Mouse (Mus musculus) CH12.LX (cell line): ENCODE measurements at regions not wholly inside any gene's neighbourhood (a gene's known extent, or its start where the extent isn't known, plus 50 kb on each side); places are given as distances from the start of the nearest gene placed in this dataset.

ENCODE experiments used
- DNase-seq: peaks from one replicate; pipeline ENCODE4 v3.0.0-alpha.2; 2013; ENCODE audit errors: extremely low read depth
- H3K27ac ChIP-seq: 2 replicates; pipeline ENCODE4 v1.5.1; 2012; ENCODE audit warnings: low read depth, mild to moderate bottlenecking, control low read depth, moderate library complexity; ENCODE audit not compliant: insufficient read depth
- H3K27me3 ChIP-seq: replicated peaks from 2 replicates; pipeline ENCODE3; 2012; ENCODE audit warnings: inconsistent platforms
- H3K36me3 ChIP-seq, 2 experiments: replicated peaks in 1 of 2; 2 replicates each; pipeline versions ENCODE3 to v1.6.1; 2012; ENCODE audit warnings: inconsistent platforms in 1 of 2, low read length in 1 of 2, mild to moderate bottlenecking in 1 of 2, mixed read lengths in 1 of 2, moderate library complexity in 1 of 2; ENCODE audit not compliant: control insufficient read depth in 1 of 2, insufficient read depth in 1 of 2
- H3K4me1 ChIP-seq, 2 experiments: 2 replicates each; pipeline ENCODE4 v1.6.1; 2012; ENCODE audit warnings: inconsistent platforms in 1 of 2, moderate library complexity in 1 of 2; ENCODE audit not compliant: insufficient read depth in 2 of 2, control insufficient read depth in 1 of 2
- H3K4me2 ChIP-seq: 2 replicates; pipeline ENCODE4 v1.6.1; 2012; ENCODE audit warnings: low read depth, mild to moderate bottlenecking, control low read depth; ENCODE audit not compliant: poor library complexity, insufficient read depth, severe bottlenecking
- H3K4me3 ChIP-seq, 3 experiments: fragments of 150-350 bp in 1 of 3; sonication (generic) in 1 of 3; replicated peaks in 1 of 3; 2 replicates each; pipeline versions ENCODE3 to v1.5.1; 2011 to 2012; ENCODE audit warnings: low read depth in 2 of 3, low read length in 2 of 3, mild to moderate bottlenecking in 2 of 3, moderate library complexity in 2 of 3, control low read depth in 1 of 3, improper control_type of control experiment in 1 of 3, inconsistent platforms in 1 of 3, mixed read lengths in 1 of 3; ENCODE audit not compliant: poor library complexity in 1 of 3
- H3K79me2 ChIP-seq: replicated peaks from 2 replicates; pipeline ENCODE4 v1.6.1; 2012; ENCODE audit warnings: mild to moderate bottlenecking, moderate library complexity; ENCODE audit not compliant: control insufficient read depth, poor library complexity, insufficient read depth, severe bottlenecking; ENCODE audit errors: extremely low read depth
- H3K9ac ChIP-seq: 2 replicates; pipeline ENCODE4 v1.6.1; 2012; ENCODE audit warnings: low read depth, mild to moderate bottlenecking, control low read depth, moderate library complexity; ENCODE audit not compliant: insufficient read depth
- H3K9me3 ChIP-seq: replicated peaks from 2 replicates; pipeline ENCODE3; 2012; ENCODE audit warnings: low read length, inconsistent platforms, mixed read lengths
- BHLHE40 ChIP-seq: IDR thresholded peaks from 2 replicates; pipeline ENCODE4 v1.6.1; 2011; ENCODE audit warnings: mild to moderate bottlenecking, low read depth, low read length, improper control_type of control experiment
- CHD1 ChIP-seq: IDR thresholded peaks from 2 replicates; pipeline ENCODE4 v1.6.1; 2012; ENCODE audit warnings: low read depth, low read length, improper control_type of control experiment, inconsistent platforms
- CHD2 ChIP-seq: IDR thresholded peaks from 2 replicates; pipeline ENCODE4 v1.6.1; 2011; ENCODE audit warnings: low read length, improper control_type of control experiment
- ELF1 ChIP-seq: IDR thresholded peaks from 2 replicates; pipeline ENCODE4 v1.6.1; 2014; ENCODE audit warnings: low read depth, mild to moderate bottlenecking, inconsistent platforms, low read length, improper control_type of control experiment
- EP300 ChIP-seq: IDR thresholded peaks from 2 replicates; pipeline ENCODE4 v1.6.1; 2011; ENCODE audit warnings: low read length, improper control_type of control experiment
- ETS1 ChIP-seq: conservative IDR thresholded peaks from 2 replicates; pipeline ENCODE4 v1.6.1; 2012; ENCODE audit warnings: low read depth, mild to moderate bottlenecking, inconsistent platforms, low read length, improper control_type of control experiment, moderate library complexity
- GABPA ChIP-seq: IDR thresholded peaks from 2 replicates; pipeline ENCODE4 v1.6.1; 2012; ENCODE audit warnings: low read depth, low read length, improper control_type of control experiment, inconsistent platforms; ENCODE audit not compliant: insufficient replicate concordance
- HCFC1 ChIP-seq: IDR thresholded peaks from 2 replicates; pipeline ENCODE4 v1.6.1; 2012; ENCODE audit warnings: low read depth, mild to moderate bottlenecking, inconsistent platforms, low read length, improper control_type of control experiment
- JUND ChIP-seq: conservative IDR thresholded peaks from 2 replicates; pipeline ENCODE4 v1.6.1; 2011; ENCODE audit warnings: low read depth, low read length, improper control_type of control experiment
- MAZ ChIP-seq: IDR thresholded peaks from 2 replicates; pipeline ENCODE4 v1.6.1; 2012; ENCODE audit warnings: low read depth, mild to moderate bottlenecking, inconsistent platforms, low read length, improper control_type of control experiment, moderate library complexity
- MEF2A ChIP-seq: IDR thresholded peaks from 2 replicates; pipeline ENCODE4 v1.6.1; 2014; ENCODE audit warnings: low read depth, mild to moderate bottlenecking, inconsistent platforms, low read length, improper control_type of control experiment, borderline replicate concordance
- NRF1 ChIP-seq: IDR thresholded peaks from 2 replicates; pipeline ENCODE4 v1.6.1; 2014; ENCODE audit warnings: low read depth, mild to moderate bottlenecking, inconsistent platforms, low read length, improper control_type of control experiment, moderate library complexity
- PAX5 ChIP-seq: IDR thresholded peaks from 2 replicates; pipeline ENCODE4 v1.6.1; 2012; ENCODE audit warnings: low read length, inconsistent platforms, mixed read lengths
- POLR2A ChIP-seq: IDR thresholded peaks from 2 replicates; pipeline ENCODE4 v1.6.1; 2011; ENCODE audit warnings: low read depth, mild to moderate bottlenecking, improper control_type of control experiment, low read length
- POLR2AphosphoS2 ChIP-seq: IDR thresholded peaks from 2 replicates; pipeline ENCODE4 v1.6.1; 2011; ENCODE audit warnings: low read depth, low read length, improper control_type of control experiment
- RAD21 ChIP-seq: IDR thresholded peaks from 2 replicates; pipeline ENCODE4 v1.6.1; 2011; ENCODE audit warnings: low read depth, mild to moderate bottlenecking, low read length, improper control_type of control experiment, moderate library complexity
- RCOR1 ChIP-seq: conservative IDR thresholded peaks from 2 replicates; pipeline ENCODE4 v1.6.1; 2012; ENCODE audit warnings: low read depth, mild to moderate bottlenecking, inconsistent platforms, low read length, improper control_type of control experiment
- SMC3 ChIP-seq: IDR thresholded peaks from 2 replicates; pipeline ENCODE4 v1.6.1; 2011; ENCODE audit warnings: low read depth, low read length, improper control_type of control experiment
- TCF12 ChIP-seq: IDR thresholded peaks from 2 replicates; pipeline ENCODE4 v1.6.1; 2014; ENCODE audit warnings: low read depth, mild to moderate bottlenecking, inconsistent platforms, low read length, improper control_type of control experiment
- UBTF ChIP-seq: IDR thresholded peaks from 2 replicates; pipeline ENCODE4 v1.6.1; 2012; ENCODE audit warnings: low read depth, mild to moderate bottlenecking, inconsistent platforms, low read length, improper control_type of control experiment, moderate library complexity
- USF1 ChIP-seq: IDR thresholded peaks from 2 replicates; pipeline ENCODE4 v1.6.1; 2014; ENCODE audit warnings: low read depth, mild to moderate bottlenecking, inconsistent platforms, low read length, improper control_type of control experiment
- USF2 ChIP-seq: conservative IDR thresholded peaks from 2 replicates; pipeline ENCODE4 v1.6.1; 2011; ENCODE audit warnings: low read depth, low read length, improper control_type of control experiment
- ZC3H11A ChIP-seq: IDR thresholded peaks from 2 replicates; pipeline ENCODE4 v1.6.1; 2012; ENCODE audit warnings: low read depth, mild to moderate bottlenecking, inconsistent platforms, low read length, improper control_type of control experiment
- ZKSCAN1 ChIP-seq: IDR thresholded peaks from 2 replicates; pipeline ENCODE4 v1.6.1; 2012; ENCODE audit warnings: low read depth, inconsistent platforms, low read length, improper control_type of control experiment, borderline replicate concordance
- ZMIZ1 ChIP-seq: IDR thresholded peaks from 2 replicates; pipeline ENCODE4 v1.6.1; 2012; ENCODE audit warnings: low read depth, mild to moderate bottlenecking, inconsistent platforms, low read length, improper control_type of control experiment
- ZNF384 ChIP-seq: IDR thresholded peaks from 2 replicates; pipeline ENCODE4 v1.6.1; 2012; ENCODE audit warnings: low read depth, low read length, improper control_type of control experiment, inconsistent platforms
- dilution Hi-C: fragments of 300-500 bp; cut with MboI; formaldehyde crosslinking; loops from 2 replicates; pipeline ENCODE4 v1.14.3; 2020; ENCODE audit warnings: low sequenced_read_pairs; ENCODE audit not compliant: extremely low pct_unique_long_range_greater_than_20kb, extremely low pct_ligation_motif_present
- in situ Hi-C: fragments of 300-500 bp; cut with MboI; formaldehyde crosslinking; loops from 3 replicates; pipeline ENCODE4 v1.14.3; 2019; ENCODE audit warnings: low sequenced_read_pairs, low pct_ligation_motif_present, low pct_unique_long_range_greater_than_20kb, mixed read lengths

GRCm38 (mm10) chr3:148662888-148663477 is 327.4 kb downstream of the Adgrl2 start:
- Histone ChIP-seq H3K27me3 (no peaks in the 10 kb centered on the region), H3K36me3 (no peaks in the 10 kb centered on the region), H3K27ac (no peak overlapping the region), H3K4me1 (no peaks in the 10 kb centered on the region), H3K4me3 (no peak overlapping the region), H3K9me3 (peaks cover 5% of the 10 kb centered on the region), H3K9ac (no peak overlapping the region), H3K4me2 (no peak overlapping the region), H3K79me2 (no peaks in the 10 kb centered on the region)
- dilution Hi-C loops, result no loop called here
- no peak for TF ChIP-seq BHLHE40
- no peak for TF ChIP-seq MAZ
- TF ChIP-seq UBTF, result no peak
- TF ChIP-seq SMC3, result no peak
- TF ChIP-seq USF2, result no peak
- TF ChIP-seq EP300, result no peak
- TF ChIP-seq NRF1, result no peak
- no peak for TF ChIP-seq RAD21
- TF ChIP-seq POLR2A, result no peak
- TF ChIP-seq MEF2A, result no peak
- no peak for TF ChIP-seq PAX5
- TF ChIP-seq JUND, result no peak
- no peak for TF ChIP-seq ELF1
- DNase-seq, result no peak
- in situ Hi-C loops, result no loop called here

- dilution Hi-C loops (no loop called here), in situ Hi-C loops (no loop called here)
- DNase-seq, result no peak
- no peaks in the 10 kb centered on the region for H3K36me3 ChIP-seq
- no peak overlapping the region for H3K4me2 ChIP-seq
- H3K9me3 ChIP-seq, result no peaks in the 10 kb centered on the region
- no peaks in the 10 kb centered on the region for H3K79me2 ChIP-seq
- H3K4me3 ChIP-seq, result no peak overlapping the region
- peaks cover 1% of the 10 kb centered on the region for H3K27me3 ChIP-seq
- TF ChIP-seq UBTF (no peak), ZKSCAN1 (no peak), CHD1 (no peak), ZC3H11A (no peak), BHLHE40 (no peak), HCFC1 (no peak), RCOR1 (no peak), SMC3 (no peak), ZNF384 (no peak), TCF12 (no peak), EP300 (no peak), MEF2A (no peak), JUND (no peak), CHD2 (no peak), ETS1 (no peak), USF1 (no peak), GABPA (no peak), POLR2AphosphoS2 (no peak), ZMIZ1 (no peak)
- no peak overlapping the region for H3K27ac ChIP-seq
- no peak overlapping the region for H3K9ac ChIP-seq
- no peaks in the 10 kb centered on the region for H3K4me1 ChIP-seq
Observed at GRCm38 (mm10) chr3:148659024-148659423, 331.3 kb downstream of the Adgrl2 start.
